18 mouse cellular contexts compared by ENCODE assay signal in the genomic region with DNA sequence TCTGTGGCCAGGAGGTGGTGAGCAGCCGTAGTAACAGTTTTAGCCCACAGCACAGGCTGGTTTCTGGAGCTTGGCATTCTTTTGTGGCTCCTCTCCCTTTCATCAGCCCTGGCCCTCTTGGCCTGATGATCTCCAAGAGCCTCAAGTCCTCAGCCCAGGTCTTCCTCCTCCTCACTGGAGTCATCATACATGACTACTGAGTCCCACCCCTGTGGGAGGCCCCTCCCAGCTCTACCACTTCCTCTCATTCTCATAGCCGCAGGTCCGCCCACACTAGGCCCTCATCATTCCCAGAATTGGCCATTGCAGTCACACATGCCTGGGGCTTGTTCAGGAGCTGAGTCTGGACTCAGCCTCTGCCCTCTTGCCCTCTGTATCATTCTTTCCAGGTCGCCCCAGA. TPM values are rescaled to one million over a fixed set of nuclear protein-coding genes. Genes with fewer than 3 reads are reported as not detected.
DNase-seq lines count a peak whose midpoint lies in the region; ATAC-seq lines count a peak whose summit lies in the region.
"Had no signal": no experiment of that assay in that cellular context is flagged by ENCODE, and none has a peak within 500 bp of the region (broad histone marks: within the 10 kb centered on the region; RNA-seq: fewer than 3 reads in every experiment).

No protein-coding gene starts in this region.

- H3K4me3 ChIP-seq in megakaryocyte, embryonic 14.5 days (replicated peaks), result peak overlapping the region; percentile 81
- H3K4me3 ChIP-seq in intestine, embryonic 15.5 days (replicated peaks), result no peak overlapping the region
- H3K4me3 ChIP-seq: forebrain, embryonic 10.5 days; heart, embryonic 15.5 days; liver, embryonic 13.5 days; midbrain, embryonic 12.5 days; neural tube, embryonic 12.5 days had no signal

- no peak overlapping the region for H3K4me2 ChIP-seq in intestine, embryonic 15.5 days (replicated peaks)
- H3K4me2 ChIP-seq: heart, embryonic 15.5 days; liver, embryonic 13.5 days; midbrain, embryonic 12.5 days; neural tube, embryonic 12.5 days had no signal

- H3K9me3 ChIP-seq in megakaryocyte, embryonic 14.5 days, result no peaks in the 10 kb centered on the region
- H3K9me3 ChIP-seq in intestine, embryonic 15.5 days, result no peaks in the 10 kb centered on the region
- H3K9me3 ChIP-seq: forebrain, embryonic 10.5 days; heart, embryonic 15.5 days; liver, embryonic 13.5 days; midbrain, embryonic 12.5 days; neural tube, embryonic 12.5 days had no signal

- no peaks in the 10 kb centered on the region for H3K27me3 ChIP-seq in megakaryocyte, embryonic 14.5 days (replicated peaks)
- H3K27me3 ChIP-seq in intestine, embryonic 15.5 days (replicated peaks), result no peaks in the 10 kb centered on the region
- H3K27me3 ChIP-seq: heart, embryonic 15.5 days; liver, embryonic 13.5 days; midbrain, embryonic 12.5 days; neural tube, embryonic 12.5 days had no signal

- H3K36me3 ChIP-seq in megakaryocyte, embryonic 14.5 days (replicated peaks; ENCODE audit: low read length), result peaks cover 5% of the 10 kb centered on the region
- no peaks in the 10 kb centered on the region for H3K36me3 ChIP-seq in intestine, embryonic 15.5 days
- H3K36me3 ChIP-seq: forebrain, embryonic 10.5 days; heart, embryonic 15.5 days; liver, embryonic 13.5 days; midbrain, embryonic 12.5 days; neural tube, embryonic 12.5 days had no signal

- no peak overlapping the region for H3K9ac ChIP-seq in intestine, embryonic 15.5 days
- H3K9ac ChIP-seq: heart, embryonic 15.5 days; liver, embryonic 13.5 days; midbrain, embryonic 12.5 days; neural tube, embryonic 12.5 days had no signal

- ATAC-seq in common myeloid progenitor, adult 5-6 weeks (replicated peaks; ENCODE audit: low read depth, poor library complexity, severe bottlenecking), result peak; percentile 86
- no peak for ATAC-seq in intestine, embryonic 15.5 days
- ATAC-seq: intestine, embryonic 16.5 days had no signal

- DNase-seq in lung, postnatal 36 days, result peak; percentile 81
- no peak for DNase-seq in lung, postnatal 10 days
- DNase-seq in thymus, postnatal 10 days (ENCODE audit: low spot score in 2 of 2), result peak; percentile 60 to 64
- DNase-seq in adrenal gland, postnatal 14 days, result no peak
- no peak for DNase-seq in kidney, postnatal 14 days
- DNase-seq: adrenal gland, postnatal 36 days; cerebellum, adult 11-12 months; gastrocnemius, postnatal 10 days; kidney, postnatal 36 days; liver, embryonic 13.5 days had no signal

- H3K4me1 ChIP-seq in megakaryocyte, embryonic 14.5 days, result peaks cover 74% of the 10 kb centered on the region
- H3K4me1 ChIP-seq in intestine, embryonic 15.5 days (replicated peaks), result no peaks in the 10 kb centered on the region
- H3K4me1 ChIP-seq: forebrain, embryonic 10.5 days; heart, embryonic 15.5 days; liver, embryonic 13.5 days; midbrain, embryonic 12.5 days; neural tube, embryonic 12.5 days had no signal

- WGBS in intestine, embryonic 15.5 days, result 79% methylated on average over 4 of the region's 4 CpGs

- no peak overlapping the region for H3K27ac ChIP-seq in intestine, embryonic 15.5 days
- H3K27ac ChIP-seq: forebrain, embryonic 10.5 days; heart, embryonic 15.5 days; liver, embryonic 13.5 days; midbrain, embryonic 12.5 days; neural tube, embryonic 12.5 days had no signal

RNA-seq across cellular contexts. Expression of a gene that starts 9.4 kb away (rescaled TPM):
- total RNA-seq in common myeloid progenitor, adult 5-6 weeks (2017), result 3.3 TPM in 2 replicates
- polyA plus RNA-seq in megakaryocyte, embryonic 14.5 days (2012; ENCODE audit: insufficient read depth, low replicate concordance), result 19.8 and 124 TPM in 2 replicates
- 0.63 and 8.8 TPM in 2 replicates for total RNA-seq in adrenal gland, postnatal 14 days (2021)
- 0.32 and 0.52 TPM in 2 replicates for polyA plus RNA-seq in intestine, embryonic 15.5 days (2015; fragmentation: Nextera tagmentation; extraction: Ambion mirVana)

RNA-seq across cellular contexts. Expression of a gene that starts 41.9 kb away (rescaled TPM):
- 21.2 and 23.0 TPM in 2 replicates for total RNA-seq in common myeloid progenitor, adult 5-6 weeks (2017)
- polyA plus RNA-seq in megakaryocyte, embryonic 14.5 days (2012; ENCODE audit: insufficient read depth, low replicate concordance), result 18.5 and 31.9 TPM in 2 replicates
- total RNA-seq in adrenal gland, postnatal 14 days (2021), result 51.5 and 62.0 TPM in 2 replicates
- polyA plus RNA-seq in intestine, embryonic 15.5 days (2015; fragmentation: Nextera tagmentation; extraction: Ambion mirVana), result 10.4 and 11.8 TPM in 2 replicates

Comparison
In these comparisons a context has a peak if more than half of its experiments do, and no peak if none do; other contexts are left out.
1. DNase-seq: peak in lung, postnatal 36 days (single experiment) and thymus, postnatal 10 days (2 of 2); none in lung, postnatal 10 days (single experiment), adrenal gland, postnatal 14 days (single experiment) and kidney, postnatal 14 days (single experiment).